Mouse (Mus musculus) fibroblast of lung, adult 2 months (primary cell): ENCODE measurements around the gene Cfi.

Source experiments
- DNase-seq: peaks from one replicate; pipeline ENCODE4 v3.0.0-alpha.2; 2011; ENCODE audit warnings: low read depth

Cfi gene

GRCm38 (mm10) chr3:129835388-129835934, at the start of gene Cfi:
TSS of gene Cfi (plus strand) at chr3:129835884.
- DNase-seq = no peak

- DNase-seq = no peak
These were observed 41.9 kb upstream of the Cfi start for GRCm38 (mm10) chr3:129793801-129794200.

GRCm38 (mm10) chr3:129797341-129797740, 38.3 kb upstream of the Cfi start:
- no peak for DNase-seq

GRCm38 (mm10) chr3:129798551-129798950, 37.1 kb upstream of the Cfi start:
- no peak for DNase-seq

GRCm38 (mm10) chr3:129799011-129799410, 36.7 kb upstream of the Cfi start:
- DNase-seq = no peak

GRCm38 (mm10) chr3:129803765-129804164, 31.9 kb upstream of the Cfi start, which contains the start of gene Lrit3:
TSS of gene Lrit3 (minus strand) at chr3:129804030.
- no peak for DNase-seq

GRCm38 (mm10) chr3:129820847-129821246, 14.8 kb upstream of the Cfi start:
- DNase-seq = no peak

GRCm38 (mm10) chr3:129821736-129822135, 13.9 kb upstream of the Cfi start:
- no peak for DNase-seq

- DNase-seq = no peak
These were observed 13.4 kb upstream of the Cfi start, which contains the start of gene Rrh for GRCm38 (mm10) chr3:129822206-129822775. TSS of gene Rrh (minus strand) at chr3:129822587.

- DNase-seq = no peak
These were observed 12.4 kb upstream of the Cfi start for GRCm38 (mm10) chr3:129823293-129823692.

GRCm38 (mm10) chr3:129824146-129824545, 11.5 kb upstream of the Cfi start:
- DNase-seq = no peak

- DNase-seq = no peak
These were observed 10.8 kb upstream of the Cfi start for GRCm38 (mm10) chr3:129824891-129825290.

GRCm38 (mm10) chr3:129826691-129827090, 9.0 kb upstream of the Cfi start:
- no peak for DNase-seq

- no peak for DNase-seq
These were observed 8.0 kb upstream of the Cfi start for GRCm38 (mm10) chr3:129827691-129828090.

- no peak for DNase-seq
These were observed 5.1 kb upstream of the Cfi start for GRCm38 (mm10) chr3:129830626-129831025.

GRCm38 (mm10) chr3:129831035-129831568, 4.6 kb upstream of the Cfi start, which contains the start of gene Gar1:
TSS of gene Gar1 (minus strand) at chr3:129831396.
- peak; percentile 87 for DNase-seq

GRCm38 (mm10) chr3:129836051-129836697, 490 bp downstream of the Cfi start:
- no peak for DNase-seq

- no peak for DNase-seq
These were observed 1.3 kb downstream of the Cfi start for GRCm38 (mm10) chr3:129836965-129837364.

GRCm38 (mm10) chr3:129838017-129838416, 2.3 kb downstream of the Cfi start:
- no peak for DNase-seq

GRCm38 (mm10) chr3:129845868-129846267, 10.2 kb downstream of the Cfi start:
- DNase-seq = no peak

- no peak for DNase-seq
These were observed 11.2 kb downstream of the Cfi start for GRCm38 (mm10) chr3:129846846-129847245.

GRCm38 (mm10) chr3:129862592-129862991, 26.9 kb downstream of the Cfi start:
- no peak for DNase-seq

GRCm38 (mm10) chr3:129863698-129864097, 28.0 kb downstream of the Cfi start:
- DNase-seq = no peak
